Mouse (Mus musculus): ENCODE results near the gene Htr1d. TPM values are rescaled to one million over a fixed set of nuclear protein-coding genes. Genes with fewer than 3 reads are reported as not detected.

Gene Htr1d
- polyA plus RNA-seq, 1 experiment from 2014 or later = 0.52 TPM

- H3K9ac ChIP-seq (replicated peaks) = no peak overlapping the region
- H3K4me2 ChIP-seq (replicated peaks) = 0 out of 2 replicates have a peak overlapping the region, but pooled peaks have one; percentile 12
- ATAC-seq = no peak; the same call in 1 of the 2 replicates
- no peaks in the 10 kb centered on the region for H3K36me3 ChIP-seq
- no peaks in the 10 kb centered on the region for H3K9me3 ChIP-seq
- H3K27me3 ChIP-seq = peaks cover 7% of the 10 kb centered on the region
- WGBS = 11% methylated on average over 10 of the region's 10 CpGs
- peaks cover 11% of the 10 kb centered on the region for H3K4me1 ChIP-seq (replicated peaks)
- H3K4me3 ChIP-seq (replicated peaks) = no peak overlapping the region
- H3K27ac ChIP-seq = no peak overlapping the region
Measured at GRCm38 (mm10) chr4:136454850-136455260, 31.5 kb downstream of the Htr1d start.

GRCm38 (mm10) chr4:136456516-136457218, 33.3 kb downstream of the Htr1d start:
- Histone ChIP-seq H3K36me3 (no peaks in the 10 kb centered on the region), H3K27me3 (peaks cover 19% of the 10 kb centered on the region), H3K4me1 (replicated peaks) (peaks cover 13% of the 10 kb centered on the region), H3K4me3 (replicated peaks) (no peak overlapping the region), H3K4me2 (replicated peaks) (no peak overlapping the region), H3K9me3 (no peaks in the 10 kb centered on the region), H3K27ac (no peak overlapping the region), H3K9ac (replicated peaks) (no peak overlapping the region)
- no peak for ATAC-seq
- WGBS = 92% methylated on average over 6 of the region's 6 CpGs

GRCm38 (mm10) chr4:136458276-136458675, 35.0 kb downstream of the Htr1d start:
- 87% methylated on average over 7 of the region's 7 CpGs for WGBS
- H3K4me1 ChIP-seq (replicated peaks) = peaks cover 24% of the 10 kb centered on the region

GRCm38 (mm10) chr4:136459210-136459609, 35.9 kb downstream of the Htr1d start:
- Histone ChIP-seq H3K9ac (replicated peaks) (no peak overlapping the region), H3K4me1 (replicated peaks) (peaks cover 28% of the 10 kb centered on the region), H3K36me3 (no peaks in the 10 kb centered on the region), H3K4me3 (replicated peaks) (no peak overlapping the region), H3K27ac (no peak overlapping the region), H3K4me2 (replicated peaks) (no peak overlapping the region), H3K27me3 (peaks cover 37% of the 10 kb centered on the region), H3K9me3 (no peaks in the 10 kb centered on the region)
- no peak for ATAC-seq
- WGBS = 79% methylated on average over 12 of the region's 12 CpGs

More at GRCm38 (mm10) chr4:136458276-136458675, 35.0 kb downstream of the Htr1d start:
- Histone ChIP-seq H3K27me3 (peaks cover 27% of the 10 kb centered on the region), H3K9me3 (no peaks in the 10 kb centered on the region), H3K27ac (no peak overlapping the region), H3K4me2 (replicated peaks) (no peak overlapping the region), H3K36me3 (no peaks in the 10 kb centered on the region), H3K9ac (replicated peaks) (no peak overlapping the region), H3K4me3 (replicated peaks) (no peak overlapping the region)
- ATAC-seq = no peak

- no peak overlapping the region for H3K4me3 ChIP-seq (replicated peaks)
- no peak overlapping the region for H3K9ac ChIP-seq (replicated peaks)
- WGBS = 35% methylated on average over 4 of the region's 4 CpGs
- peaks cover 48% of the 10 kb centered on the region for H3K27me3 ChIP-seq
- no peak overlapping the region for H3K4me2 ChIP-seq (replicated peaks)
- H3K36me3 ChIP-seq = no peaks in the 10 kb centered on the region
- no peak for ATAC-seq
- no peak overlapping the region for H3K27ac ChIP-seq
- H3K4me1 ChIP-seq (replicated peaks) = peaks cover 23% of the 10 kb centered on the region
- H3K9me3 ChIP-seq = no peaks in the 10 kb centered on the region
Measured at GRCm38 (mm10) chr4:136461206-136461605, 37.9 kb downstream of the Htr1d start.

GRCm38 (mm10) chr4:136461761-136462085, 38.4 kb downstream of the Htr1d start:
- Histone ChIP-seq H3K4me2 (replicated peaks) (peak overlapping the region; percentile 97), H3K9me3 (no peaks in the 10 kb centered on the region), H3K4me3 (replicated peaks) (peak overlapping the region; percentile 64), H3K36me3 (no peaks in the 10 kb centered on the region), H3K27ac (no peak overlapping the region), H3K4me1 (replicated peaks) (peaks cover 23% of the 10 kb centered on the region), H3K9ac (replicated peaks) (peak overlapping the region; percentile 78), H3K27me3 (peaks cover 51% of the 10 kb centered on the region)
- ATAC-seq = peak; percentile 38
- WGBS = 7% methylated on average over 6 of the region's 6 CpGs

- H3K27me3 ChIP-seq = peaks cover 51% of the 10 kb centered on the region
- peak within 1 kb of the TSS; percentile 49; the same call in 1 of the 2 replicates for H3K27ac ChIP-seq
- H3K4me2 ChIP-seq (replicated peaks) = peak within 1 kb of the TSS; percentile 97
- H3K36me3 ChIP-seq = no peaks in the 10 kb centered on the region
- peak within 1 kb of the TSS; percentile 78 for H3K9ac ChIP-seq (replicated peaks)
- H3K4me3 ChIP-seq (replicated peaks) = peak within 1 kb of the TSS; percentile 64
- H3K4me1 ChIP-seq (replicated peaks) = peaks cover 23% of the 10 kb centered on the region
- peak; percentile 87 for ATAC-seq
- no peaks in the 10 kb centered on the region for H3K9me3 ChIP-seq
- under 1% methylated on average over 56 of the region's 64 CpGs for WGBS
Measured at GRCm38 (mm10) chr4:136462086-136462838, 38.9 kb downstream of the Htr1d start, which contains the start of gene 6030445D17Rik. Gene 6030445D17Rik (plus strand): TSS chr4:136462250.

- Histone ChIP-seq H3K4me3 (replicated peaks) (peak overlapping the region; percentile 64), H3K27ac (no peak overlapping the region), H3K4me2 (replicated peaks) (peak overlapping the region; percentile 97), H3K36me3 (no peaks in the 10 kb centered on the region), H3K9me3 (no peaks in the 10 kb centered on the region), H3K4me1 (replicated peaks) (peaks cover 23% of the 10 kb centered on the region), H3K9ac (replicated peaks) (peak overlapping the region; percentile 78), H3K27me3 (peaks cover 51% of the 10 kb centered on the region)
- peak; percentile 72 for ATAC-seq
- WGBS = under 1% methylated on average over 8 of the region's 8 CpGs
Measured at GRCm38 (mm10) chr4:136462839-136463178, 39.5 kb downstream of the Htr1d start.

- ATAC-seq = no peak
- peak overlapping the region; percentile 64 for H3K4me3 ChIP-seq (replicated peaks)
- peak overlapping the region; percentile 97 for H3K4me2 ChIP-seq (replicated peaks)
- no peak overlapping the region for H3K9ac ChIP-seq (replicated peaks)
- peaks cover 23% of the 10 kb centered on the region for H3K4me1 ChIP-seq (replicated peaks)
- 14% methylated on average over 9 of the region's 9 CpGs for WGBS
- H3K27me3 ChIP-seq = peaks cover 51% of the 10 kb centered on the region
- no peaks in the 10 kb centered on the region for H3K9me3 ChIP-seq
- H3K36me3 ChIP-seq = no peaks in the 10 kb centered on the region
- H3K27ac ChIP-seq = no peak overlapping the region
Measured at GRCm38 (mm10) chr4:136463436-136463835, 40.1 kb downstream of the Htr1d start.

- Histone ChIP-seq H3K27ac (no peak overlapping the region), H3K36me3 (no peaks in the 10 kb centered on the region), H3K4me2 (replicated peaks) (no peak overlapping the region), H3K4me3 (replicated peaks) (no peak overlapping the region), H3K27me3 (peaks cover 36% of the 10 kb centered on the region), H3K4me1 (replicated peaks) (peaks cover 30% of the 10 kb centered on the region), H3K9ac (replicated peaks) (no peak overlapping the region), H3K9me3 (no peaks in the 10 kb centered on the region)
- 78% methylated on average over 4 of the region's 4 CpGs for WGBS
- no peak for ATAC-seq
Measured at GRCm38 (mm10) chr4:136466226-136466625, 42.9 kb downstream of the Htr1d start.

GRCm38 (mm10) chr4:136468553-136469327, 45.4 kb downstream of the Htr1d start:
- no peak overlapping the region for H3K9ac ChIP-seq (replicated peaks)
- H3K36me3 ChIP-seq = no peaks in the 10 kb centered on the region
- ATAC-seq = peak; percentile 25; the same call in 1 of the 2 replicates
- H3K4me1 ChIP-seq (replicated peaks) = peaks cover 23% of the 10 kb centered on the region
- H3K27me3 ChIP-seq = peaks cover 19% of the 10 kb centered on the region
- H3K9me3 ChIP-seq = no peaks in the 10 kb centered on the region
- WGBS = 77% methylated on average over 14 of the region's 14 CpGs
- no peak overlapping the region for H3K27ac ChIP-seq
- H3K4me3 ChIP-seq (replicated peaks) = peak overlapping the region; percentile 94; the same call in 1 of the 2 replicates
- H3K4me2 ChIP-seq (replicated peaks) = peak overlapping the region; percentile 71

Data from midbrain, embryonic 13.5 days (tissue).